In the genomic region with DNA sequence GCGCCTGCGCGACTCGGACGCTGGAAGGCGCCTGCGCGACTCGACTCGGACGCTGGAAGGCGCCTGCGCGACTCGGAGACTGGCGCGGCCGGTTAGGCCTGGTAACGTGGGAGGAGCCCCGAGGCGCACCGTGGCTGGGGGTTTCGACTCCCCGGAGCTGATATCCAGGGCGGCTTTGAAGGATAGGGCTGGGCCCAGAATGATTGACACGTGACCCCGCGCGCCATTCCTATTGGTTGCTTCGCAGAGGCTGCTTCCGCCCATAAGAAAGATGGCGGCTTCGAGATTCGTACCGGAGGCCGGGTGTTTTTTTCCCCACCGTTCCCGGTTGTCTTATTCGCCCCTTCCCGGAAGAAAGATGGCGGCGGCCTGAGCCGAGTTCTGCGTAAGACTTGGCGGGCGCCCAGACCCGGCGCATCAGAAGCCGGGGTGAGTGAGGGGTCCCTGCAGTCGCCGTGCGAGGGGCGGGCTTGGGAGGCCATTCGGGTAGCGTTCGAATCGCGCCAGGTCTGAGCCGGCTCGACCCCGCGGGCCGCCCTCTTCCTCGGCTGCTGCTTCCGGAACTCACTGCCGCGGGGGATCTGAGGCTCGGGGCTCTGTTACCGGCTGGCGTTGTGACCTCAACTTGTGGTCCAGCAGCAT, we compare ENCODE assay signal across 8 mouse cellular contexts. TPM values are rescaled to one million over a fixed set of nuclear protein-coding genes. Genes with fewer than 3 reads are reported as not detected.
DNase-seq lines count a peak whose midpoint lies in the region; ATAC-seq and TF ChIP-seq lines count a peak whose summit lies in the region.

No protein-coding gene starts in this region.

- H3K27ac ChIP-seq in forebrain, embryonic 10.5 days = peak overlapping the region; percentile 95
- peak overlapping the region; percentile 97 for H3K27ac ChIP-seq in heart, embryonic 16.5 days (ENCODE audit: low read length)
- H3K27ac ChIP-seq in liver, embryonic 14.5 days = peak overlapping the region; percentile 85

- H3K4me3 ChIP-seq in E14TG2a.4 (replicated peaks; ENCODE audit: low read length) = peak overlapping the region; percentile 97
- peak overlapping the region; percentile 71 for H3K4me3 ChIP-seq in forebrain, embryonic 10.5 days
- H3K4me3 ChIP-seq in heart, embryonic 16.5 days (ENCODE audit: low read length) = peak overlapping the region; percentile 95
- peak overlapping the region; percentile 85 to 100 for H3K4me3 ChIP-seq in liver, embryonic 14.5 days (ENCODE audit: insufficient read depth in 1 of 2, low read depth in 2 of 2, low read length in 2 of 2)

- TF ChIP-seq EP300 in liver, embryonic 14.5 days (IDR thresholded peaks at IDR 0.05; ENCODE audit: low read depth) = no peak

- no peaks in the 10 kb centered on the region for H3K27me3 ChIP-seq in E14TG2a.4 (ENCODE audit: insufficient read depth, low read length)
- no peaks in the 10 kb centered on the region for H3K27me3 ChIP-seq in forebrain, embryonic 10.5 days (ENCODE audit: poor library complexity, severe bottlenecking)
- H3K27me3 ChIP-seq in heart, embryonic 16.5 days (ENCODE audit: control insufficient read depth, insufficient read depth, low read length) = no peaks in the 10 kb centered on the region
- H3K27me3 ChIP-seq in liver, embryonic 14.5 days (ENCODE audit: control insufficient read depth, insufficient read depth, low read length) = no peaks in the 10 kb centered on the region

- peak; percentile 93 for DNase-seq in c-Kit-positive CD71-negative TER-119-negative erythroid progenitor cells, embryonic 14.5 days (ENCODE audit: low read depth)
- peak; percentile 96 for DNase-seq in forebrain, embryonic 10.5 days (ENCODE audit: extremely low spot score, low spot score)
- peak; percentile 96 to 99 for DNase-seq in kidney, postnatal 25 days
- peak; percentile 91 for DNase-seq in liver, embryonic 14.5 days (ENCODE audit: low read depth in 3 of 3, low spot score in 3 of 3)
- peak; percentile 99 for DNase-seq in neural tube, embryonic 10.5 days (ENCODE audit: extremely low spot score, low spot score)
- peak; percentile 97 for DNase-seq in testis, postnatal 10 days (ENCODE audit: low spot score)

- no peak for TF ChIP-seq CTCF in E14TG2a.4 (conservative IDR thresholded peaks at IDR 0.05; ENCODE audit: low read length)
- peak; percentile 23; the same call in 1 of the 2 replicates for TF ChIP-seq CTCF in liver, embryonic 14.5 days (IDR thresholded peaks at IDR 0.05; ENCODE audit: low read depth)

- no peaks in the 10 kb centered on the region for H3K9me3 ChIP-seq in E14TG2a.4 (ENCODE audit: low read length)
- H3K9me3 ChIP-seq in forebrain, embryonic 10.5 days = peaks cover 8% of the 10 kb centered on the region; the same call in 1 of the 2 replicates
- H3K9me3 ChIP-seq in heart, embryonic 16.5 days (replicated peaks; ENCODE audit: control insufficient read depth, low read length) = no peaks in the 10 kb centered on the region
- no peaks in the 10 kb centered on the region for H3K9me3 ChIP-seq in liver, embryonic 14.5 days (ENCODE audit: control insufficient read depth, low read length)

- H3K4me1 ChIP-seq in E14TG2a.4 (replicated peaks; ENCODE audit: low read depth, low read length) = peaks cover 62% of the 10 kb centered on the region
- H3K4me1 ChIP-seq in forebrain, embryonic 10.5 days = peaks cover 26% of the 10 kb centered on the region
- H3K4me1 ChIP-seq in heart, embryonic 16.5 days (ENCODE audit: control insufficient read depth, insufficient read depth, low read length) = peaks cover 22% of the 10 kb centered on the region
- peaks cover 41 to 43% of the 10 kb centered on the region in 2 experiments for H3K4me1 ChIP-seq in liver, embryonic 14.5 days (replicated peaks; ENCODE audit: control insufficient read depth in 2 of 2, insufficient read depth in 2 of 2, low read length in 1 of 2)

- H3K9ac ChIP-seq in heart, embryonic 16.5 days (ENCODE audit: low read length) = peak overlapping the region; percentile 91
- H3K9ac ChIP-seq in liver, embryonic 14.5 days (replicated peaks) = peak overlapping the region; percentile 78

- ATAC-seq in heart, embryonic 16.5 days (replicated peaks; ENCODE audit: extremely low read depth, insufficient read depth, low FRiP score) = peak; percentile 82
- ATAC-seq in liver, embryonic 14.5 days (ENCODE audit: insufficient read depth) = peak; percentile 76

- WGBS in forebrain, embryonic 10.5 days = under 1% methylated on average over 70 of the region's 70 CpGs
- under 1% methylated on average over 70 of the region's 70 CpGs for WGBS in heart, embryonic 16.5 days
- under 1% methylated on average over 69 of the region's 70 CpGs for WGBS in liver, embryonic 14.5 days (ENCODE audit: insufficient replicate concordance)

- H3K4me2 ChIP-seq in heart, embryonic 16.5 days (ENCODE audit: low read depth, low read length) = peak overlapping the region; percentile 73
- peak overlapping the region; percentile 91 for H3K4me2 ChIP-seq in liver, embryonic 14.5 days (ENCODE audit: low read depth)

- H3K36me3 ChIP-seq in E14TG2a.4 (ENCODE audit: insufficient read depth, low read length) = peaks cover 60% of the 10 kb centered on the region
- peaks cover 47% of the 10 kb centered on the region for H3K36me3 ChIP-seq in forebrain, embryonic 10.5 days (replicated peaks)
- peaks cover 12% of the 10 kb centered on the region for H3K36me3 ChIP-seq in heart, embryonic 16.5 days (ENCODE audit: control insufficient read depth, insufficient read depth)
- H3K36me3 ChIP-seq in liver, embryonic 14.5 days (replicated peaks; ENCODE audit: control insufficient read depth, insufficient read depth, low read depth) = peaks cover 10% of the 10 kb centered on the region

RNA-seq across cellular contexts. Expression of a gene that starts 0.4 kb away (rescaled TPM):
- 134 and 135 TPM in 2 replicates for polyA plus RNA-seq in forebrain, embryonic 10.5 days (2016; fragmentation: Nextera tagmentation; extraction: Ambion mirVana)
- polyA plus RNA-seq in heart, embryonic 16.5 days (2015; fragmentation: Nextera tagmentation; extraction: Ambion mirVana) = 122 and 128 TPM in 2 replicates
- polyA plus RNA-seq in liver, embryonic 14.5 days (2012; rRNA removed) = 20.1 and 26.8 TPM in 2 replicates
- polyA plus RNA-seq in liver, embryonic 14.5 days (2014; fragmentation: Nextera tagmentation; extraction: Ambion mirVana) = 72.1 and 79.4 TPM in 2 replicates

RNA-seq across cellular contexts. Expression of a gene that starts 0.6 kb away (rescaled TPM):
- polyA plus RNA-seq in forebrain, embryonic 10.5 days (2016; fragmentation: Nextera tagmentation; extraction: Ambion mirVana) = 12.7 and 14.0 TPM in 2 replicates
- polyA plus RNA-seq in heart, embryonic 16.5 days (2015; fragmentation: Nextera tagmentation; extraction: Ambion mirVana) = 8.6 and 9.1 TPM in 2 replicates
- 2.8 and 2.9 TPM in 2 replicates for polyA plus RNA-seq in liver, embryonic 14.5 days (2012; rRNA removed)
- 3.7 TPM in 2 replicates for polyA plus RNA-seq in liver, embryonic 14.5 days (2014; fragmentation: Nextera tagmentation; extraction: Ambion mirVana)

RNA-seq across cellular contexts. Expression of a gene that starts 20.6 kb away (rescaled TPM):
- 0.72 and 1.1 TPM in 2 replicates for polyA plus RNA-seq in forebrain, embryonic 10.5 days (2016; fragmentation: Nextera tagmentation; extraction: Ambion mirVana)
- polyA plus RNA-seq in heart, embryonic 16.5 days (2015; fragmentation: Nextera tagmentation; extraction: Ambion mirVana) = 0.95 and 1.5 TPM in 2 replicates
- 1.0 and 1.8 TPM in 2 replicates for polyA plus RNA-seq in liver, embryonic 14.5 days (2012; rRNA removed)
- 0.13 TPM in 2 replicates for polyA plus RNA-seq in liver, embryonic 14.5 days (2014; fragmentation: Nextera tagmentation; extraction: Ambion mirVana)

RNA-seq across cellular contexts. Expression of a gene that starts 30.9 kb away (rescaled TPM):
- 18.4 and 20.9 TPM in 2 replicates for polyA plus RNA-seq in forebrain, embryonic 10.5 days (2016; fragmentation: Nextera tagmentation; extraction: Ambion mirVana)
- 23.1 and 28.9 TPM in 2 replicates for polyA plus RNA-seq in heart, embryonic 16.5 days (2015; fragmentation: Nextera tagmentation; extraction: Ambion mirVana)
- 37.4 and 43.2 TPM in 2 replicates for polyA plus RNA-seq in liver, embryonic 14.5 days (2012; rRNA removed)
- 85.1 and 96.2 TPM in 2 replicates for polyA plus RNA-seq in liver, embryonic 14.5 days (2014; fragmentation: Nextera tagmentation; extraction: Ambion mirVana)

RNA-seq across cellular contexts. Expression of a gene that starts 32.9 kb away (rescaled TPM):
- 0.72 and 1.1 TPM in 2 replicates for polyA plus RNA-seq in forebrain, embryonic 10.5 days (2016; fragmentation: Nextera tagmentation; extraction: Ambion mirVana)
- polyA plus RNA-seq in heart, embryonic 16.5 days (2015; fragmentation: Nextera tagmentation; extraction: Ambion mirVana) = 2.3 and 2.6 TPM in 2 replicates
- polyA plus RNA-seq in liver, embryonic 14.5 days (2012; rRNA removed) = 0.39 and 0.92 TPM in 2 replicates
- 0.39 and 0.53 TPM in 2 replicates for polyA plus RNA-seq in liver, embryonic 14.5 days (2014; fragmentation: Nextera tagmentation; extraction: Ambion mirVana)

Comparison
In these comparisons a context has a peak if more than half of its experiments do, and no peak if none do; other contexts are left out.
1. Peak in every context shown above with its lines: DNase-seq, ATAC-seq, H3K4me3 ChIP-seq and H3K27ac ChIP-seq.